Mouse (Mus musculus) heart, embryonic 12.5 days (tissue): ENCODE measurements at regions not wholly inside any gene's neighbourhood (a gene's known extent, or its start where the extent isn't known, plus 50 kb on each side); places are given as distances from the start of the nearest gene placed in this dataset.

Source experiments
- ATAC-seq: fragments of 200-750 bp; cut with Nextera tagmentation; 2 replicates; pipeline ENCODE4 v1.8.0; 2017; ENCODE audit warnings: moderate TSS enrichment, moderate library complexity; ENCODE audit not compliant: insufficient number of reproducible peaks, low FRiP score
- H3K27ac ChIP-seq: fragments of 300-500 bp; sonication (generic); 2 replicates; pipeline ENCODE4 v1.5.1; 2016; ENCODE audit warnings: mild to moderate bottlenecking, moderate library complexity; ENCODE audit not compliant: poor library complexity, severe bottlenecking
- H3K27me3 ChIP-seq: fragments of 300-500 bp; sonication (generic); replicated peaks from 2 replicates; pipeline ENCODE4 v1.6.1; 2016; ENCODE audit warnings: mild to moderate bottlenecking, moderate library complexity
- H3K36me3 ChIP-seq: fragments of 300-500 bp; sonication (generic); 2 replicates; pipeline ENCODE4 v1.6.1; 2016; ENCODE audit warnings: mild to moderate bottlenecking, moderate library complexity
- H3K4me1 ChIP-seq: fragments of 300-500 bp; sonication (generic); replicated peaks from 2 replicates; pipeline ENCODE4 v1.6.1; 2016; ENCODE audit warnings: mild to moderate bottlenecking
- H3K4me2 ChIP-seq: fragments of 300-500 bp; sonication (generic); 2 replicates; pipeline ENCODE4 v1.6.1; 2016; ENCODE audit warnings: mild to moderate bottlenecking, moderate library complexity
- H3K4me3 ChIP-seq: fragments of 300-500 bp; sonication (generic); 2 replicates; pipeline ENCODE4 v1.5.1; 2016; ENCODE audit warnings: mild to moderate bottlenecking
- H3K9ac ChIP-seq: fragments of 300-500 bp; sonication (generic); 2 replicates; pipeline ENCODE4 v1.6.1; 2016; ENCODE audit warnings: mild to moderate bottlenecking, moderate library complexity
- H3K9me3 ChIP-seq: fragments of 300-500 bp; sonication (generic); replicated peaks from 2 replicates; pipeline ENCODE4 v1.6.1; 2016; ENCODE audit warnings: mild to moderate bottlenecking, moderate library complexity
- WGBS: fragments of 180-500 bp; shearing (Covaris S2); methylation state at CpG from one replicate; pipeline ENCODE4 v1.1.7; 2016; 5-methylcytosine and 5-hydroxymethylcytosine counted together

DNA sequence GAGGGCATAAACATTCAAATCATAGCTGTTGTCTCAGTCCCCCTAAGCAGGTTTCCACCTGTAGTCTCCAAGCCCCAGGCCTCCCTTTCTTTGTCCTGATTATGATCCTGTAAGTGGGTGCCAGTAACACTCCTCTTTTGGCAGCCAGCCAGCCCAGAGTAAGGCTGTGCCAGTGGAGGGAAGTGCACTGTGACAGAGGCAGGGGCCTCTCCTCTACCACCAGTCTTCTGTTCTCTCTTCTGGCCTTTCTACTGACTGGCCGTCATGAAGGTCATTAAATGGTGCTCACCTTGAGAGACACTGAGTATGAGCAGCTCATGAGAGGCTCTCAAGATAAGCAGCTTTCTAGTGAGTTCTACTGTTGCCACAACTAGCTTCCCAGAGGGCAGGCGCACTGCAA lies 63.5 kb upstream of the Met start:
- no peaks in the 10 kb centered on the region for H3K27me3 ChIP-seq
- no peak overlapping the region for H3K4me3 ChIP-seq
- no peak overlapping the region for H3K4me2 ChIP-seq
- H3K4me1 ChIP-seq = peaks cover 34% of the 10 kb centered on the region
- 0 out of 2 replicates have a peak overlapping the region, but pooled peaks have one; percentile 34 for H3K27ac ChIP-seq
- WGBS = 49% methylated on average over 2 of the region's 2 CpGs
- no peak overlapping the region for H3K9ac ChIP-seq
- H3K36me3 ChIP-seq = no peaks in the 10 kb centered on the region
- ATAC-seq = peak; percentile 64
- H3K9me3 ChIP-seq = 0 out of 2 replicates have a peak, but pooled peaks cover 4% of the 10 kb centered on the region

DNA sequence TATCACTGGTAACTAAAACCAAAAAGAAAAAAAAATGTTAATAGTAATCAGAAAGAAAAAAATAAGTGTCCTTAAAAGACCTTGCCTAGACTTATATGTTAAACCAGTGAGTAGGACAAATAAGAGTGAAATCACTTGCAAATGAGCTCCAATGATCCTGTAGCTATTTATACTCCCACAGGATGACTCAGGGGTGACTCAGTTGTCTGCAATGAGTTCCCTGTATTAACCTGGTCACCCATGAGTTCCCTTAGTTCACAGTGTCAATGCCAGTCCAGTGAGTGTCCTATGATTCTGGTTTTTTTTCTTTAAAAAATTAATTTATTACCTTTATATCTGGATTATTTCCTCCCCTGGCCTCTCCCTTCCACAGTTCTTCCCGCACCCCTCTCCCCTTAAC lies 55.5 kb upstream of the Met start:
- Histone ChIP-seq H3K36me3 (no peaks in the 10 kb centered on the region), H3K4me3 (no peak overlapping the region), H3K9me3 (no peaks in the 10 kb centered on the region), H3K4me2 (no peak overlapping the region), H3K4me1 (peaks cover 25% of the 10 kb centered on the region), H3K27ac (no peak overlapping the region), H3K9ac (no peak overlapping the region), H3K27me3 (no peaks in the 10 kb centered on the region)
- 91% methylated on average over 1 of the region's 1 CpGs for WGBS
- ATAC-seq = no peak

DNA sequence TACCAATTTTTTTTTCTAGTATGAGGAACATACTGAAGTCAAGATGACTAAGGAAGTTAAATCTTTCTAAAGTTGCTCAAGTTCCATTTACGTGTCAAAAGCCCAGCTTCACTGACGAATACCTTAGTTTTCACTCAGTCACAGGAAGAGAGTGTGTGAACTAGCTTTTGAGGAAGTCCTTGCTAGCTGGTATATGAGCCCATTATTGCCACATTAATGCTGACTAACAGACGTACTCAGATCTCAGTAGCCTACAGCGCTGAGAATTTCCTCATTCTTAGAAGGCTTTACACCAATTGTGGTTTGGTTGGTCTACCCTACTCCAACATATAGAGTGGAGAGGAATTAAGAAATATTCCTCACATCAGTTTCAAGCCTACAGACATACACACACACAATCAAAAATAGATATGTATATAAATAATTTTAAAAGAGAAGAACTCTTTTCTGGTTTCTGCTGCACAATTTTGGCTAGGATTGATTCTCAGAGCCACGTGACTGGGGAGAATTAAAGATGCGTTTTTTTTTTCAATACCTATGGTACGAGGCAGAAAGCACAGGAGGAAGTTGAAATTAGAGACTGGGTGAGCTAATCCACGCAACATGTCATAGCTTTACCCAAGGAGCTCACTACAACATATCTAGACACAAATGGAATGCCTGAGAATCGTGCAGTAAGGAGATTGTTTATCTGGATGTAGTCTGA lies 53.7 kb upstream of the Met start:
- Histone ChIP-seq H3K27me3 (no peaks in the 10 kb centered on the region), H3K27ac (no peak overlapping the region), H3K4me3 (no peak overlapping the region), H3K9ac (no peak overlapping the region), H3K4me2 (no peak overlapping the region), H3K9me3 (no peaks in the 10 kb centered on the region), H3K36me3 (no peaks in the 10 kb centered on the region), H3K4me1 (peaks cover 17% of the 10 kb centered on the region)
- no peak for ATAC-seq
- 66% methylated on average over 9 of the region's 9 CpGs for WGBS

DNA sequence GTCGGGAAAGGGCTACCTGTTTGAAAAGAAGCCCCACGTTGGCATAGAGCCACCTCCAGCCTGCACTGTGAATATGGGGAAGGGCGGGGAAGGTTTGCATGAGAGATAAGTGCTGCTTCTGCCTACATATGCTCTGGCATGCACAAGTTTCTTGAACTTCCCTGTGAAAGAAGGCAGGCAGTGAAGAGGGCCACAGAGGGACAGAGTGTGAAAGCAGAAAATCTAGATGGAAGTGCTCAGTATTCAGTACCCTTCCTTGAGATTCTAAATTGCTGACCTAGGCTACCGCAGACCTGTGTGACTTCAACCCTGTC lies 53.2 kb upstream of the Met start:
- Histone ChIP-seq H3K4me1 (peaks cover 12% of the 10 kb centered on the region; the same call in 1 of the 2 replicates), H3K9ac (no peak overlapping the region), H3K36me3 (no peaks in the 10 kb centered on the region), H3K4me2 (no peak overlapping the region), H3K9me3 (no peaks in the 10 kb centered on the region), H3K4me3 (no peak overlapping the region), H3K27ac (no peak overlapping the region), H3K27me3 (no peaks in the 10 kb centered on the region)
- WGBS = 57% methylated on average over 4 of the region's 4 CpGs
- ATAC-seq = no peak
